10 mouse cellular contexts compared by ENCODE assay signal in genomic region chr4:110290056-110290455, GRCm38 (mm10).
DNase-seq lines count a peak whose midpoint lies in the region; ATAC-seq and TF ChIP-seq lines count a peak whose summit lies in the region.
"Had no signal": no experiment of that assay in that cellular context is flagged by ENCODE, and none has a peak within 500 bp of the region (broad histone marks: within the 10 kb centered on the region; RNA-seq: fewer than 3 reads in every experiment).

No protein-coding gene starts in this region.

- H3K27ac ChIP-seq in cortical plate, adult 2 months (ENCODE audit: insufficient read depth, low read length), result no peak overlapping the region
- H3K27ac ChIP-seq in hindbrain, embryonic 13.5 days, result peak overlapping the region; percentile 91
- peak overlapping the region; percentile 59 for H3K27ac ChIP-seq in neural tube, embryonic 12.5 days
- no peak overlapping the region for H3K27ac ChIP-seq in kidney, embryonic 14.5 days (ENCODE audit: low read depth, low read length)
- no peak overlapping the region for H3K27ac ChIP-seq in heart, embryonic 10.5 days
- H3K27ac ChIP-seq: kidney, postnatal 0 days had no signal

- peak overlapping the region; percentile 60 for H3K4me2 ChIP-seq in hindbrain, embryonic 13.5 days
- H3K4me2 ChIP-seq in neural tube, embryonic 12.5 days (replicated peaks), result peak overlapping the region; percentile 51
- H3K4me2 ChIP-seq in kidney, embryonic 14.5 days (replicated peaks; ENCODE audit: low read depth, low read length), result no peak overlapping the region

- intact Hi-C loops in gastrocnemius, postnatal 36 days (cut with DNase I), result no loop called here

- 0 out of 2 replicates have a peak, but pooled peaks have one; percentile 37 for ATAC-seq in hindbrain, embryonic 13.5 days (ENCODE audit: low FRiP score)
- ATAC-seq in neural tube, embryonic 12.5 days (ENCODE audit: low FRiP score, low read depth), result no peak; the same call in 1 of the 2 replicates
- no peak for ATAC-seq in kidney, embryonic 14.5 days (ENCODE audit: low FRiP score, low TSS enrichment)

- peak overlapping the region; percentile 72 for H3K9ac ChIP-seq in hindbrain, embryonic 13.5 days
- peak overlapping the region; percentile 58 for H3K9ac ChIP-seq in neural tube, embryonic 12.5 days
- H3K9ac ChIP-seq in kidney, embryonic 14.5 days (ENCODE audit: low read depth, low read length), result no peak overlapping the region

- peak overlapping the region; percentile 48 for H3K4me3 ChIP-seq in cortical plate, adult 2 months (ENCODE audit: insufficient read depth, low read length)
- peak overlapping the region; percentile 43 for H3K4me3 ChIP-seq in hindbrain, embryonic 13.5 days
- H3K4me3 ChIP-seq in neural tube, embryonic 12.5 days, result peak overlapping the region; percentile 35
- no peak overlapping the region for H3K4me3 ChIP-seq in kidney, embryonic 14.5 days (ENCODE audit: low read length)
- H3K4me3 ChIP-seq in heart, embryonic 10.5 days, result no peak overlapping the region

- WGBS in hindbrain, embryonic 13.5 days, result 13% methylated on average over 12 of the region's 12 CpGs
- WGBS in neural tube, embryonic 12.5 days, result 20% methylated on average over 12 of the region's 12 CpGs
- WGBS in kidney, embryonic 14.5 days, result 84% methylated on average over 12 of the region's 12 CpGs
- WGBS in heart, embryonic 10.5 days, result 65% methylated on average over 12 of the region's 12 CpGs

- no peaks in the 10 kb centered on the region for H3K36me3 ChIP-seq in hindbrain, embryonic 13.5 days
- H3K36me3 ChIP-seq in neural tube, embryonic 12.5 days, result no peaks in the 10 kb centered on the region
- no peaks in the 10 kb centered on the region for H3K36me3 ChIP-seq in kidney, embryonic 14.5 days (ENCODE audit: control insufficient read depth, insufficient read depth, low read length)
- no peaks in the 10 kb centered on the region for H3K36me3 ChIP-seq in heart, embryonic 10.5 days

- DNase-seq in cerebellum, adult 11-12 months, result peak; percentile 75
- no peak for DNase-seq in gastrocnemius, postnatal 36 days
- no peak for DNase-seq in adrenal gland, adult 2 months
- DNase-seq in heart, embryonic 10.5 days (ENCODE audit: low spot score), result no peak
- DNase-seq: lung, adult 18-20 months had no signal

- no peaks in the 10 kb centered on the region for H3K9me3 ChIP-seq in hindbrain, embryonic 13.5 days
- H3K9me3 ChIP-seq in neural tube, embryonic 12.5 days, result no peaks in the 10 kb centered on the region
- H3K9me3 ChIP-seq in kidney, embryonic 14.5 days (ENCODE audit: control insufficient read depth, low read length), result no peaks in the 10 kb centered on the region
- H3K9me3 ChIP-seq in heart, embryonic 10.5 days, result no peaks in the 10 kb centered on the region

- H3K27me3 ChIP-seq in hindbrain, embryonic 13.5 days, result no peaks in the 10 kb centered on the region
- no peaks in the 10 kb centered on the region for H3K27me3 ChIP-seq in neural tube, embryonic 12.5 days (replicated peaks)
- no peaks in the 10 kb centered on the region for H3K27me3 ChIP-seq in kidney, embryonic 14.5 days (ENCODE audit: control insufficient read depth, insufficient read depth, low read length)
- H3K27me3 ChIP-seq in heart, embryonic 10.5 days (ENCODE audit: insufficient read depth, poor library complexity, severe bottlenecking), result no peaks in the 10 kb centered on the region

- TF ChIP-seq POLR2A in cortical plate, adult 2 months (IDR thresholded peaks at IDR 0.05; ENCODE audit: extremely low read depth, insufficient read depth, low read length), result no peak

- TF ChIP-seq CTCF in cortical plate, adult 2 months (IDR thresholded peaks at IDR 0.05; ENCODE audit: extremely low read depth, insufficient read depth, low read length), result no peak

- no peaks in the 10 kb centered on the region for H3K4me1 ChIP-seq in cortical plate, adult 2 months (ENCODE audit: control insufficient read depth, insufficient read depth, low read length)
- peaks cover 15% of the 10 kb centered on the region for H3K4me1 ChIP-seq in hindbrain, embryonic 13.5 days (replicated peaks)
- H3K4me1 ChIP-seq in neural tube, embryonic 12.5 days, result peaks cover 9% of the 10 kb centered on the region; the same call in 1 of the 2 replicates
- peaks cover 4% of the 10 kb centered on the region; the same call in 1 of the 2 replicates for H3K4me1 ChIP-seq in kidney, embryonic 14.5 days (ENCODE audit: control insufficient read depth, insufficient read depth, low read length)
- H3K4me1 ChIP-seq in heart, embryonic 10.5 days, result peaks cover 9% of the 10 kb centered on the region; the same call in 1 of the 2 replicates

Comparison
In these comparisons a context has a peak if more than half of its experiments do, and no peak if none do; other contexts are left out.
1. H3K27ac ChIP-seq: peak in hindbrain, embryonic 13.5 days (single experiment) and neural tube, embryonic 12.5 days (single experiment); none in cortical plate, adult 2 months (single experiment), kidney, embryonic 14.5 days (single experiment) and heart, embryonic 10.5 days (single experiment).
2. H3K4me3 ChIP-seq: peak in cortical plate, adult 2 months (single experiment), hindbrain, embryonic 13.5 days (single experiment) and neural tube, embryonic 12.5 days (single experiment); none in kidney, embryonic 14.5 days (single experiment) and heart, embryonic 10.5 days (single experiment).